Mouse (Mus musculus) kidney, postnatal 36 days (tissue): Measurements from ENCODE around the gene Atcay.
"Not testable (repeated sequence)": the region's sequence is repeated elsewhere in the genome, so short reads cannot be mapped to it uniquely, and the experiment has no call there.

ENCODE experiments used
- DNase-seq, 2 experiments: peaks; one replicate each; pipeline ENCODE4 v3.0.0; 2021 to 2022; ENCODE audit warnings: mixed read lengths in 2 of 2

Atcay gene

GRCm38 (mm10) chr10:81177958-81178712 is 52.5 kb downstream of the Atcay start:
- DNase-seq, result no peak

DNA sequence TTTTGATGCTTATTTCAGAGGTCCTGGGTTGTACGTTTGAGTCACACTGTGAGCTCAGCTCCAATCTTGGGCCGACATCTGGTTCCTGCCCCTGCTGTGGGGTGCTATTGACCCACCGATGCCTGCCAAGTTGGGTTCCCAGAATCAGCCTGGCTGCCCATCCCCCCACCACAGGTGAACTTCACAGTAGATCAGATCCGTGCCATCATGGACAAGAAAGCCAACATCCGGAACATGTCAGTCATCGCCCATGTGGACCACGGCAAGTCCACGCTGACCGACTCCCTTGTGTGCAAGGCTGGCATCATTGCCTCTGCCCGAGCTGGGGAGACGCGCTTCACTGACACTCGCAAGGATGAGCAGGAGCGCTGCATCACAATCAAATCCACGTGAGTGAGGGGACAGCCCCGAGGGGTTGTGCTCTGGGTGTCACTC is 53.1 kb downstream of the Atcay start:
- DNase-seq, result peak in 1 of 2 experiments; percentile 74

GRCm38 (mm10) chr10:81176466-81177271 is 54.0 kb downstream of the Atcay start, which contains the start of gene Eef2:
Gene Eef2 (plus strand): TSS chr10:81176631.
- DNase-seq, result peak; percentile 99 to 100

- no peak for DNase-seq
These were observed 54.6 kb downstream of the Atcay start for GRCm38 (mm10) chr10:81175936-81176465.

- not testable (repeated sequence) for DNase-seq
These were observed 55.3 kb downstream of the Atcay start for GRCm38 (mm10) chr10:81175345-81175701.

DNA sequence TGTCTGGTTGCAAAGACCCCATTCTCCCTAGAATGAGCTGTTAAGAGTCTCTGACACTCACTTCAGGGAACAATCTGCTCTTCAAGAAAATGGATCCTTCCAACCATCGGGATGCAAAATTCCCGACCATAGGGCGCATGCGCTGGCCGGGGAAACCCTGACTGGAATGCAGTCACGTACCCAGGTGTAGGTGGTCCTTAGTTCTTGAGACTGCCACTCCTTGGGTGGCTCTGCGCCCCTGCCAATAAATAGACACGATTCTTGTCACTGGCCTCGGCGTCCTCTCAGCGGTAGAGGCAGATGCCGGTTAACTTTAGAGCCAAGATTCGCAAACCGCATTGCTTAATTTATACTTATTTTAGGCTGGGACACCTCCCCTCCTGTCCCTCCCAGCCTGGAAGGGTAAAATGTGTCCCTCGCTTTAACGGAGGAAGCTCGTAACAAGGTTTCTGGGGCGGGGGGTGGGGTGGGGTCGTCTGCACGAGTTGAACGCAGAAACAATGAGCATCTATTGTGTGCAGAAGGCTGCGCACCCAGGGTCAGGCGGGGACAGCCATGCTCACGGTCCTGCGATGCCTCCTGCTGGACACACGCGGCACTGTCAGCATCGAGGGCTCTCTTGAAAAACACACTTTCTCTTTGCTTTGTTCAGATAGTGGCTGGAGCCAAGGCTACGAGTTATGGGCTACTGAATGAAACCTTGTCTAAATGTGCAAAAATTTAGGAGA is 55.9 kb downstream of the Atcay start:
- peak; percentile 89 to 94 for DNase-seq

DNA sequence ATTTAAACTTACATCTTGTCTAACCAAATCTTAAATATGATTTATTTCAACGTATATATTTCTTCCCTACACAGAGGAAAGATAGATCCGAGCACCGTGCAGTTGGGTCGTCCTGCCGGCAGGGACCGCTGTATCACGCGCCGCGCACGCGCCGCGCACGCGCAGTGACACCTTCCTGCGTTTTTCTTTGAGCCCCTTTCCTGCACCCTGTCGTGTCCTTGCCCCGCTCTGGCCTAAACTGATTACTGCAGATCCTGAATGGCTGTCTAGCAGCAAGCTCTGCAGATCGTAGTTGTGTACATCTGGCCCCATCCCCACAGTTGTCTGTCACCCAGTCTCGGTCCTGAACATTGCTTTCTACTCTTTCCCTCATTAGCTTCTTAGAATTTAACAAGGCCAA is 57.5 kb downstream of the Atcay start:
- DNase-seq, result peak; percentile 74 to 88

DNA sequence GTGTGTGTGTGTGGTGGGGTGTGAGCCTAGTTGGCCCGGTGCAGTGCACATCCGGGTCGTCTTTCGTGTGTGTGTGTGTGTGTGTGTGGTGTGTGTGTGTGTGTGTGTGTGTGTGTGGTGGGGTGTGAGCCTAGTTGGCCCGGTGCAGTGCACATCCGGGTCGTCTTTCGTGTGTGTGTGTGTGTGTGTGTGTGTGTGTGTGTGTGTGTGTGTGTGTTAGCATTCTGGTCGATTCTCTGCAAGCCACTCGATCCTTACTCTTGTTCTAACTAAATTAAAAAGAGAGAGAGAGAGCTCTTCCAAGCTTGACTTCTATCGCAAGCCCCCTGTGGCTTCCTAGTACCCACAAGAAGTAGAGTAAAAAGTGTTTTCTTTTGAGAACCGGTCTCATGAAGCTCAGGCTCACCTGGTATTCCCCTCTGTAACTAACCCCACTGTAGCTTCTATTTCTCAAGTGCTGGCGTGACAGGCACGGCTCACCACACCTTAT is 61.2 kb downstream of the Atcay start:
- DNase-seq, result peak in 1 of 2 experiments; percentile 56

- DNase-seq, result peak; percentile 93 to 94
These were observed 62.0 kb downstream of the Atcay start for GRCm38 (mm10) chr10:81168521-81169244.

- peak in 1 of 2 experiments; percentile 43 for DNase-seq
These were observed 62.6 kb downstream of the Atcay start for GRCm38 (mm10) chr10:81168087-81168431.

- DNase-seq, result peak; percentile 100
These were observed 63.2 kb downstream of the Atcay start, which contains the start of gene Pias4 for GRCm38 (mm10) chr10:81167200-81168086. Gene Pias4 (minus strand): TSS chr10:81167923.

DNA sequence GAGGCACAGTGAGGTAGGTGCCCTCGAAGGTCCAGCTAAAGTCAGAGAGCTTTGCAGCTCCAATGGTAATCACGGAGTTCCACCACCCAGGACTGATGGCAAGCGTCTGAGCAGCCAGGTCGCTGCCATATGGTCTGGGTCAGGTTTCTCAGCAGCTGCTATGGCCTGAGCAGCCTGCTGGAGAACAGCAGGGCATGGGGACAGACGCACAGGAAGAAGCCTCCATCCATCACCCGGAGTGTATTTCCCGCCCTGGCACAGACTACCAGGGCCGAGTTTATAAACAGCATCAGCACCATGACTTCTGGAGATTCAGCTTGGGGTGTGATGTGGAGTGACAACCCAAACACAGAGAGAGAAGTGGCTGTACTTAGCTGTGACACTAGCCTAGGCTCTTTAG is 65.5 kb downstream of the Atcay start:
- DNase-seq, result no peak

DNA sequence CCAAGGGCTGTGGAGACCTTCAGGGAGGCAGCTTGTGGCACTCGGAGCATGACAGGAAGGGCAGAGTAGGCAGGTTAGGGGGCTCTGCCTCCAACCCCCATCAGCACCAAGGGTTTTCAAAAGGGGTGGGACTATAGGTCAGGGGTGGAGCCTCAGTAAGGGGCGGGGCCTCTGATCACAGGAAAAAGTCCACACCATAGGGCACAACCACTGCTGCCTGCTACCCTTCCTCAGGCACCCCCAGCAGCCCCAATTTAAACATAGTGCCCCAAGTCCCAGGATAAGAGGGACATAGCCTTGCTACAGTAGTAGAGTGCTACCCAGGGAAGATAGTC is 68.3 kb downstream of the Atcay start:
- no peak for DNase-seq

- DNase-seq, result peak; percentile 73 to 80
These were observed 68.9 kb downstream of the Atcay start for GRCm38 (mm10) chr10:81161602-81162317.

- DNase-seq, result no peak
These were observed 75.9 kb downstream of the Atcay start for GRCm38 (mm10) chr10:81154736-81155135.
